Mouse (Mus musculus): ENCODE results near the gene 1700001P01Rik. TPM values are rescaled to one million over a fixed set of nuclear protein-coding genes. Genes with fewer than 3 reads are reported as not detected.
A peak's percentile ranks its signal among the peaks of the same experiment; 100 is the strongest.

1700001P01Rik gene
- polyA plus RNA-seq (2015; fragmentation: Nextera tagmentation; extraction: Ambion mirVana): 0.68 and 0.79 TPM in 2 replicates

DNA sequence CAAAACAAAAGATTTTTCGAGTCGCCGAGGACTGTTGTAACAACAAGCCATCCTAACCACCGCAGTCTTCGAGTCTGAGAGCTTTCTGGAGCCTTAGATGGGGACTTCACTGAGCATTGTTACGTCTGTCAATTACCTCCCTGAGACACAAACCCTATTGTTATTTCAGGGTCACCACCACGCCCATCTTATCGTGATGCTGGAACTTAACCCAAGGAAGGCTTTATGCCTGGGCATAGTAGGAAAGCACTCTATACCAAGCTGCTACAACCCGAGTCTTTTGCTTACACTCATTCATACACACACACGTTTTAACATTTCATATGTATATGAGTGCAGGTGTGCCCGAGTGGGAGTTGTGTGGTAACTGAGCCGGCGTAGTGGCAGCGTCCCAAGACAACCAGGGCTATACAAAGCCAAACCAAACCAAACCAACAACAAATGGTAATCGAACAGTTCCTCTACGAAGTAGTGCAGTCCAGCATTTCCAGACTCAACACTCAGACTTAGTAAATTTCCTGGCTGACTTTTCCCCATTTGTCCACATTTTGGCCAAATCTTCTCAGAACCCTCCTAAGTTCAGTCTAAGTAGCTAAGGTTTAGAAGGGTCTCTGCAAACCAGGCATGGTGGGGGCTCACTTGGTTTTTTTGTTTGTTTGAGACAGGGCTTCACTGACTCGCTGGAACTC, at the start of gene 1700001P01Rik:
1700001P01Rik (minus strand) TSS at position 111 of the 689 bp plus-strand sequence.
- Histone ChIP-seq H3K9me3 (no peaks in the 10 kb centered on the region), H3K27ac (no peak within 1 kb of the TSS), H3K4me1 (replicated peaks) (peaks cover 17% of the 10 kb centered on the region), H3K9ac (no peak within 1 kb of the TSS), H3K36me3 (peaks cover 58% of the 10 kb centered on the region), H3K4me3 (no peak within 1 kb of the TSS), H3K27me3 (no peaks in the 10 kb centered on the region), H3K4me2 (no peak within 1 kb of the TSS)
- no peak for ATAC-seq (ENCODE audit: low FRiP score)
- 34% methylated on average over 17 of the region's 17 CpGs for WGBS

DNA sequence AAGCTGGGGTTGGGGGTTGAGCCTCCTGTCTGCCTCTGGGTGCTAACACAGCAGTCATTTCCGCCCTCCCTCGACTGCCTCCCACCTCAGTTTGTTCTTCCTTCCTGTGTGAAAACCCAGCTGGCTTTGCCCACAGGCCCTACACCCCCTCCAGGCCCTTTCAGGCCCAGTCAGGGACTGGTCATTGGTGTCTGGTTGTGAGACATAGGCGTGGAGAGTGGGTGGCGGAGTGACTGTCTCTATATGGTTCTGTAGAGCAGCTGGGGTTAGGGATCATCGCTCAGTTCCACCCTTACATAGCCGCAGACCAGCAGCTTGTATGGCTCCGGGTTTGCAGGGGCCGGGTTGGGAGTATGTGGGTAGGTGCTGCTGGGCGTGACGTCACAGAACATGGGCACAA, 49.6 kb upstream of the 1700001P01Rik start:
- Histone ChIP-seq H3K27ac (0 out of 2 replicates have a peak overlapping the region, but pooled peaks have one; percentile 23), H3K4me1 (replicated peaks) (peaks cover 18% of the 10 kb centered on the region), H3K9me3 (no peaks in the 10 kb centered on the region), H3K36me3 (peaks cover 86% of the 10 kb centered on the region), H3K27me3 (no peaks in the 10 kb centered on the region), H3K4me2 (no peak overlapping the region), H3K9ac (no peak overlapping the region), H3K4me3 (no peak overlapping the region)
- no peak for ATAC-seq (ENCODE audit: low FRiP score)
- 92% methylated on average over 10 of the region's 10 CpGs for WGBS

DNA sequence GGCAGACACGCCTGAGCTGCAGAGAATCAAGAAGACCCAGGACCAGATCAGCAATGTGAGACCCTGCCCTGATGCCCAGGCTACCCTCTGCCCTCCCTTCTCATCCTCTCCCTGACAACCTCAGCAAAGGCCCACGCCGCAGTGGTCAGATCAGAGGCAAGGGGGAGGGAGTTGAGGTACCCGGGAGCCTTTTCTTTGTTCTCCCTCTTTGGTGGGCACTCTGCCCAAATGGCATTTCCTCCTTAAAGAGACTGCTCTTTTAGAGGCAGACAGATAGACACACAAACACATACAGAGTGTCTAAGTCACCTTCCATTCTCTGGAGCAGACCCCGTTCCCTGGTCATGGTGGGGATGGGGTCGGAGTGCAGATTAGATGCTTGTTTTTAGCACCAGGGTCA, 49.2 kb upstream of the 1700001P01Rik start:
- peaks cover 85% of the 10 kb centered on the region for H3K36me3 ChIP-seq
- H3K9ac ChIP-seq: no peak overlapping the region
- ATAC-seq (ENCODE audit: low FRiP score): no peak
- no peaks in the 10 kb centered on the region for H3K27me3 ChIP-seq
- 0 out of 2 replicates have a peak overlapping the region, but pooled peaks have one; percentile 23 for H3K27ac ChIP-seq
- no peak overlapping the region for H3K4me3 ChIP-seq
- 76% methylated on average over 6 of the region's 6 CpGs for WGBS
- H3K9me3 ChIP-seq: no peaks in the 10 kb centered on the region
- peaks cover 18% of the 10 kb centered on the region for H3K4me1 ChIP-seq (replicated peaks)
- no peak overlapping the region for H3K4me2 ChIP-seq

DNA sequence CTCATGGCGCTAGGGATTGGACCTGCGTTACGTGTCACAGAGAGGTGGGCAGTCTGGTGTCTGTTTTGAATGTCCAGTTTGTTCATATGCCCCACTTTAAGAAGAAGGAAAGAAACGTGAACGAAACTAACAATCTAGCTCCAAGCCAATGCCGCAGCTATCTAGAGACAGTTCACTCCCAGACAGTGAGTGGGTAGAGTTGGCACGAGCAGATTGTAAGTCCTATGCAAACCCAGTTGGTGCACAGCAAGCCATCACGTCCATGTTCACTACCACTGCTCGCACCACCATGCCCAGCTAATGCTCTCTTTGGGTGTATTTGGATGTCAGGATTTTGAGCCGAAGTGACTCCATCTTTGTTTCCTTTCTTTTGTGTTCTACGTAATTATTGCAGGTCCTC, 48.5 kb upstream of the 1700001P01Rik start:
- H3K36me3 ChIP-seq: peaks cover 83% of the 10 kb centered on the region
- no peak overlapping the region for H3K4me3 ChIP-seq
- 95% methylated on average over 11 of the region's 11 CpGs for WGBS
- no peak for ATAC-seq (ENCODE audit: low FRiP score)
- H3K4me2 ChIP-seq: no peak overlapping the region
- H3K9me3 ChIP-seq: no peaks in the 10 kb centered on the region
- H3K9ac ChIP-seq: no peak overlapping the region
- H3K27me3 ChIP-seq: no peaks in the 10 kb centered on the region
- no peak overlapping the region for H3K27ac ChIP-seq
- H3K4me1 ChIP-seq (replicated peaks): peaks cover 21% of the 10 kb centered on the region

DNA sequence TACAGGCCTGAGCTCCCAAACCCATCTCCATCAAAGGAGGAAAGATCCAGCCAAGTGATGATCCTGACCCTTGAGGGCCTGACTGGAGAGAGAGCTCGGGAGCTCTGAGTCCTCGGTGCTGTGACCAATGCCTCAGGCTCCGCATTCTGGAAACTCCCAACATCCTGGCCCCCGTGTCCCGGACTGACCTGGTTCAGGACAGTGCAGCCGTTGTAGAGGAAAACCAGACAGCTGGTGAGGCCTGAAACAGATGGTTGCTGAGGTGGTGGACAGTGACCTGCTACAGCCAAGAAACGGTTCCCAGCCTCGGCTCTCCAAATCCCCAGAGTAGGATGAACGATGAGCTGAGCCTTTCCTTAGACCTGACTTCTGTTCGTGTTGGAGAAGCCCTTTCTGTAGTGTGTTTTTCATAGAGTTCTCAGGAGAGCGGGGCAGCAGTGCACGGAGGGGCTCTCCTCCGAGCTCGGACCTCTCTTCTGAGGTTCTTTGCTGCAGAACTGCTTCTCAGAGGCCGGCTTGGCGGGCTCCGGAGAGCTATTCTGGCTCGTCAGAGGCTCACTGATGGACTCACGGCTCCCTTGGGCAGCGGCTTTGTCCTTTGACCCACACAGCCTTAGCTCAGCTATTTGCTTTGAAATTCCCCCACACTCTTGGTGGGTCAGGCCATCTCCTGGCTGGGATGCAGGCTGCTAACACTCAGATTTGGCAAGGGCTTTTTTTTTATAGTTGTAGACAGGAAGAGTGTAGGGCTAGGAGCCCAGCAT, 47.3 kb upstream of the 1700001P01Rik start:
- 72% methylated on average over 20 of the region's 20 CpGs for WGBS
- no peak overlapping the region for H3K4me2 ChIP-seq
- peaks cover 83% of the 10 kb centered on the region for H3K36me3 ChIP-seq
- 0 out of 2 replicates have a peak overlapping the region, but pooled peaks have one; percentile 8 for H3K9ac ChIP-seq
- no peaks in the 10 kb centered on the region for H3K27me3 ChIP-seq
- no peak for ATAC-seq (ENCODE audit: low FRiP score)
- H3K27ac ChIP-seq: no peak overlapping the region
- H3K9me3 ChIP-seq: no peaks in the 10 kb centered on the region
- peaks cover 32% of the 10 kb centered on the region for H3K4me1 ChIP-seq (replicated peaks)
- no peak overlapping the region for H3K4me3 ChIP-seq

DNA sequence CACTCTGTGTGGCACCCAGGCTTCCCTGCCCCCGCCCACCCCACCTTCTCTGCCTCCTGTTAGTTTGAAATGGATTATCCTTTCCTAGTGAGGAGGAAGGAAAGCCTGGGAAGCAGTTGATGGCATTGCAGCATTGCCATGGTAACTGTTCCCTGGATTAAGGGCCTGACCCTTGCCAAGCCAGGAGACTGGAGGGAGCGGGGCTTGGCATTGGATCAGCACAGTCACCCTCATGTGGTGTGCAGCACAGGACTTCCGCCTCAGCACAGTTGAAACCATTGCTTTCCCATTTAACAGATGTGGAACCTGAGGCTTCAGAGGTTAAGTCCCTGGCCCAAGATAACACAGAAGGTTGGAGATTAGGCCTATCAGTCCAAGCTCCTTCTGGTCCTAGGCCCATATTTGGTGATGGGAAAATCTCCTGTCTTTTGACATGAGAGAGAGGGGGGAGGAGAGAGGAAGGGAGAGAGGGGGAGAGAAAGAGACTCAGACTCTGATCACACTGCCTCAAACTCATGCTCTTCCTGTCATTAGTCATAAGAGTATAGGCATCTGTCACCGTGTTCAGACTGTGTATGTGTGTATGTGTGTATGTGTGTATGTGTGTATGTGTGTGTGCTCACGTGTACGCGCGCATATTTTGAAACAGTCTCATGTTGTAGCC, 45.8 kb upstream of the 1700001P01Rik start:
- no peak overlapping the region for H3K9ac ChIP-seq
- WGBS: 94% methylated on average over 8 of the region's 8 CpGs
- no peak overlapping the region for H3K4me3 ChIP-seq
- H3K36me3 ChIP-seq: peaks cover 82% of the 10 kb centered on the region
- ATAC-seq (ENCODE audit: low FRiP score): no peak
- no peaks in the 10 kb centered on the region for H3K27me3 ChIP-seq
- H3K27ac ChIP-seq: no peak overlapping the region
- no peak overlapping the region for H3K4me2 ChIP-seq
- no peaks in the 10 kb centered on the region for H3K9me3 ChIP-seq
- H3K4me1 ChIP-seq (replicated peaks): peaks cover 45% of the 10 kb centered on the region

DNA sequence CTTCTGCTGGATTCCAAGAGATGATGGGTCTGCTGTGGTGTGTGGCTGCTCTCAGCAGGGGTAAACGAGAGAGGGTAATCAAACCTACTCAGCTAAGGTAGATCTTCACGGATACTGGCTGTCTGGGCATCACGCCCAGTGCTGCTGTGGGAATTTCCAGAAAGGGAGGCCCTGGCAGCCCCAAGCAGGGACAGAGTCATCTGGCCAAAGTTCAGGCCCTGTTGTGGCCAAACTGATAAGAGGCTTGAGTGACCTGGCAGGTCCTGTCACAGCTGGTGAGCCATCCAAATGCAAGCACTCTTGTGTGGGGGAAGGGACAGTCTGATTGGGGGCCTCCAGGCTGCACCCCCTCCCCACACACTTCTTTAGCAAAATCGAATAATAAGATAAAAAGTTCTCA, 45.1 kb upstream of the 1700001P01Rik start:
- no peaks in the 10 kb centered on the region for H3K9me3 ChIP-seq
- H3K4me2 ChIP-seq: no peak overlapping the region
- H3K9ac ChIP-seq: no peak overlapping the region
- 69% methylated on average over 4 of the region's 4 CpGs for WGBS
- no peak overlapping the region for H3K4me3 ChIP-seq
- no peak overlapping the region for H3K27ac ChIP-seq
- peaks cover 51% of the 10 kb centered on the region for H3K4me1 ChIP-seq (replicated peaks)
- ATAC-seq (ENCODE audit: low FRiP score): no peak
- H3K36me3 ChIP-seq: peaks cover 82% of the 10 kb centered on the region
- no peaks in the 10 kb centered on the region for H3K27me3 ChIP-seq

DNA sequence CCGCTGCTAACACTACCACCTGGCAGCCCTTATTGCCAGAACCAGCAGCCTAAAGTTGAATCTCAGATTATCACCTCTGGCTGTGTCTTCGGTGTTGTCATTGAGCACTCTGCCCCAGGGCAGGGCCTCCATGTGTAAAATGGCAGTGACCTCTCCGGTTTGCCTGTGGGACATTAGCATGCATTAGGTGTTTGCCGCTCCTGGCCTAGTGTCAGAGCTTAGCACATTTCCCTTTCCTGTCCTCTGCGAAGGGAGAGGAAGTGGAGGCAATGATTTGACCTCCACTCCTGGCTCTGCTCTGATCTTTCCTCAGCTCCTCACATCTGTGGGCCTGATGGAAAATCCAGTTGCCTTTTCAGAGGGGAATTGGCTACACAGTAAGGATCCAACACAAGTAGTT, 44.2 kb upstream of the 1700001P01Rik start:
- Histone ChIP-seq H3K4me2 (no peak overlapping the region), H3K4me1 (replicated peaks) (peaks cover 57% of the 10 kb centered on the region), H3K36me3 (peaks cover 80% of the 10 kb centered on the region), H3K27ac (peak overlapping the region; percentile 12; the same call in 1 of the 2 replicates), H3K27me3 (no peaks in the 10 kb centered on the region), H3K9me3 (no peaks in the 10 kb centered on the region), H3K4me3 (no peak overlapping the region), H3K9ac (no peak overlapping the region)
- ATAC-seq (ENCODE audit: low FRiP score): no peak
- 81% methylated on average over 5 of the region's 5 CpGs for WGBS

DNA sequence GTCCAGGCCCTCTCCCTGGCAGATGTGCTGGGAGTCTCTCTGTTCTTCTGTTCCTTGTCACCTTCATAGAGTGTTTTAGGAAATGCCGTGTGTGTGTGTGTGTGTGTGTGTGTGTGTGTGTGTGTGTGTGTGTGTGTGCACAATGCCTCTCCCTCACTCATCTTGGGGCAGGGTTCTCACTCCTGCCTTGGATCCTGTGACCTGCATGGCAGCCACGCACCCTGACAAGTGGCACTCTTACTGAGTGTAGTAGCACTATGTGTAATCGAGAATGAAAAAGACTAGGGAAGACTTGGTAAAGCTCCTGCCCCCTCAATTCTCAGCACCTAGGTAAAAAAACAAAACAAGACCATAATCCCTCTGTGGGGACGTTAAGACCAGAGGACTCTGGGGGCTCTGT, 43.4 kb upstream of the 1700001P01Rik start:
- WGBS: 61% methylated on average over 4 of the region's 4 CpGs
- Histone ChIP-seq H3K4me3 (no peak overlapping the region), H3K9ac (peak overlapping the region; percentile 61), H3K27ac (peak overlapping the region; percentile 89), H3K27me3 (no peaks in the 10 kb centered on the region), H3K4me1 (replicated peaks) (peaks cover 57% of the 10 kb centered on the region), H3K4me2 (no peak overlapping the region), H3K9me3 (no peaks in the 10 kb centered on the region), H3K36me3 (peaks cover 77% of the 10 kb centered on the region)
- ATAC-seq (ENCODE audit: low FRiP score): no peak

DNA sequence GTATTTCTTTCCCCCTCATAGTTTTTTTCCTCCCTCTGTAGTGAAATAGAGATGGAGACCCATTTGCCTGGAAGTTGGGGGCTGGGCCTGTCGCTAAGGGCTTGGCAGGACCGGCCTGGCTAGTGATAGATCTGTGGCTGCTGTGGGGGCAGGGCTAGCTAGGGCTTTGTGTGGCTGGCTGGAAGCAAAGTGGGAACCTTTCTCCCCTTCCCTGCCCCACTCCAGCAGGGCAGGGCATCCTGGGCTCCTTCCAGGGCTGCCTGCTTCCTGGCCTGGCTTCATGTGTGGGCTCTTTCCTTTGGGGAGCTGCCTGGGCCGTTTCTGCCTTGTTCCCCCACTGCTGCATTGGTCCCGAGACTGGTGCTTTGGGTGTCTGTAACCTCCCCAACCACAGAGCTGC, 42.9 kb upstream of the 1700001P01Rik start:
- Histone ChIP-seq H3K27ac (peak overlapping the region; percentile 89), H3K36me3 (peaks cover 75% of the 10 kb centered on the region), H3K4me1 (replicated peaks) (peaks cover 62% of the 10 kb centered on the region), H3K4me2 (no peak overlapping the region; the same call in 1 of the 2 replicates), H3K27me3 (no peaks in the 10 kb centered on the region), H3K9ac (peak overlapping the region; percentile 61), H3K4me3 (no peak overlapping the region), H3K9me3 (no peaks in the 10 kb centered on the region)
- 13% methylated on average over 4 of the region's 4 CpGs for WGBS
- ATAC-seq (ENCODE audit: low FRiP score): peak; percentile 78

DNA sequence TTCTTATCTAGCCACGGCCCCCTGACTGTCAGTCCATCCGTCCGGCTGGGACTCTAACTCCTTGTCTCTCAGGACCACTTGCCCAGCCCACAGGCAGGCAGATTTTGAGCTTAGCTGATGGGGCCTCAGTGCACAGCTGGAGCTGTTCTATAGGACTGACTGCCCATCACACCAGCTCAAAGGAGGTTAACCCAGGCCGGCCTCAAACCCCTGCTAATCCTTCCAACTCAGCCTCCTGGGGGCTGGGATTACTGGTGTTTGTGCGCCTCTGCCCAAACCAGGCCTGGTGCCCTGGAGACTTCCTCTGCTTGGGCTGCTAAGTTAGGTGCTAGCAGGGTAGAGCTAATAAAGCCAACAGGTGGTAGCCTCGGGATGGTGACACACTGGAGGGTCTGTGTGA, 42.3 kb upstream of the 1700001P01Rik start:
- Histone ChIP-seq H3K4me3 (no peak overlapping the region), H3K4me1 (replicated peaks) (peaks cover 65% of the 10 kb centered on the region), H3K9ac (peak overlapping the region; percentile 61; the same call in 1 of the 2 replicates), H3K27me3 (no peaks in the 10 kb centered on the region), H3K4me2 (no peak overlapping the region; the same call in 1 of the 2 replicates), H3K36me3 (peaks cover 71% of the 10 kb centered on the region), H3K27ac (peak overlapping the region; percentile 89), H3K9me3 (no peaks in the 10 kb centered on the region)
- WGBS: 42% methylated on average over 6 of the region's 6 CpGs
- no peak for ATAC-seq (ENCODE audit: low FRiP score)

DNA sequence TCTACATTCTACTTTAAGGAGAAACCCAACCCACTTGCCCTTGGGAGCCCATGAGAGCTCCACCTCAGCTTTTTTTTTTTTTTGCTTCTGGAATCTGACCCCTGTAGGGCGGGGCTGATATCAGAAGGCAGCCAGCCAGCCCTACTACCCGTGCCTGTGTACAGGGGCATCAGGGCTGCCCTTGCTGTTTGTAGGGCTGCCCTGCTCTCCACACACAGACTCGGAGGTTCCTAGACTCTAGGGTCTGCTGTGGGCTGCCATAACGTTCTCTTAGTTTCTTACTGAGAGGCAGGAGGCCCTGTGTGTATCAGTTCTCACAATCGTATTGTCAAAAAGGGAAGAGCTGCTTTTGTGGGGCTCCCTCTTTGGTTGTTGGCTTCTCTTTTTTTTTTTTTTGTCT, 41.7 kb upstream of the 1700001P01Rik start:
- Histone ChIP-seq H3K9ac (no peak overlapping the region), H3K27ac (no peak overlapping the region; the same call in 1 of the 2 replicates), H3K4me1 (replicated peaks) (peaks cover 70% of the 10 kb centered on the region), H3K36me3 (peaks cover 65% of the 10 kb centered on the region), H3K27me3 (no peaks in the 10 kb centered on the region), H3K4me3 (no peak overlapping the region), H3K9me3 (no peaks in the 10 kb centered on the region), H3K4me2 (no peak overlapping the region)
- WGBS: 43% methylated on average over 5 of the region's 5 CpGs
- no peak for ATAC-seq (ENCODE audit: low FRiP score)
